Mouse (Mus musculus) 416B (cell line): ENCODE data around the gene Artn.

ENCODE experiments used
- DNase-seq: peaks from one replicate; pipeline ENCODE4 v3.0.0; 2011; ENCODE audit warnings: low read depth

The Artn gene

GRCm38 (mm10) chr4:117889471-117889870 lies 40.1 kb downstream of the Artn start:
- no peak for DNase-seq

GRCm38 (mm10) chr4:117887920-117888319 lies 41.6 kb downstream of the Artn start:
- no peak for DNase-seq

GRCm38 (mm10) chr4:117887133-117887532 lies 42.4 kb downstream of the Artn start, which contains the start of gene Atp6v0b:
Gene Atp6v0b, minus strand, starts transcription at chr4:117887333.
- DNase-seq: peak; percentile 85

- peak; percentile 62 for DNase-seq
These were observed 42.9 kb downstream of the Artn start for GRCm38 (mm10) chr4:117886644-117887043.

GRCm38 (mm10) chr4:117885994-117886393 lies 43.6 kb downstream of the Artn start:
- no peak for DNase-seq

GRCm38 (mm10) chr4:117885093-117885492 lies 44.5 kb downstream of the Artn start:
- DNase-seq: no peak

GRCm38 (mm10) chr4:117884146-117884545 lies 45.4 kb downstream of the Artn start:
- no peak for DNase-seq

- DNase-seq: no peak
These were observed 46.6 kb downstream of the Artn start, which contains the start of gene B4galt2 for GRCm38 (mm10) chr4:117882701-117883691. Gene B4galt2, minus strand, starts transcription at chr4:117883487.

GRCm38 (mm10) chr4:117878703-117879102 lies 50.9 kb downstream of the Artn start:
- DNase-seq: no peak

- DNase-seq: no peak
These were observed 51.3 kb downstream of the Artn start for GRCm38 (mm10) chr4:117878301-117878700.
